Mouse (Mus musculus) spleen, adult 2 months (tissue): ENCODE results near the gene Enpp6. TPM values are rescaled to one million over a fixed set of nuclear protein-coding genes. Genes with fewer than 3 reads are reported as not detected.

Source experiments
- DNase-seq, 2 experiments: peaks; one replicate each; pipeline versions ENCODE4 v3.0.0 to v3.0.0-alpha.2; 2012 to 2021; ENCODE audit warnings: low spot score in 2 of 2, low read depth in 1 of 2
- H3K27ac ChIP-seq: fragments of 200-500 bp; 2 replicates; pipeline ENCODE4 v1.5.1; 2012; ENCODE audit warnings: low read length, inconsistent platforms; ENCODE audit not compliant: insufficient read depth
- H3K27me3 ChIP-seq: fragments of 200-500 bp; 2 replicates; pipeline ENCODE4 v1.6.1; 2012; ENCODE audit warnings: mild to moderate bottlenecking, moderate library complexity, low read length, inconsistent platforms; ENCODE audit not compliant: control insufficient read depth, insufficient read depth
- H3K36me3 ChIP-seq: fragments of 200-500 bp; 2 replicates; pipeline ENCODE4 v1.6.1; 2012; ENCODE audit warnings: mild to moderate bottlenecking, low read length, inconsistent platforms; ENCODE audit not compliant: control insufficient read depth, insufficient read depth
- H3K4me1 ChIP-seq: fragments of 200-500 bp; 2 replicates; pipeline ENCODE4 v1.6.1; 2011; ENCODE audit warnings: inconsistent platforms; ENCODE audit not compliant: control insufficient read depth, insufficient read depth, insufficient read length
- H3K4me3 ChIP-seq: fragments of 200-500 bp; 2 replicates; pipeline ENCODE4 v1.5.1; 2011; ENCODE audit warnings: mild to moderate bottlenecking, inconsistent platforms; ENCODE audit not compliant: insufficient read depth, insufficient read length; ENCODE audit errors: extremely low read depth
- CTCF ChIP-seq: fragments of 200-500 bp; IDR thresholded peaks from 2 replicates; pipeline ENCODE4 v1.5.1; 2011; ENCODE audit warnings: mild to moderate bottlenecking, inconsistent platforms; ENCODE audit not compliant: insufficient read depth, insufficient read length, insufficient replicate concordance; ENCODE audit errors: extremely low read depth
- POLR2A ChIP-seq: fragments of 200-500 bp; IDR thresholded peaks from 2 replicates; pipeline ENCODE4 v1.6.1; 2011; ENCODE audit warnings: low read depth, low read length, inconsistent platforms
- WGBS: fragments of 180-500 bp; shearing (Covaris S2); methylation state at CpG from one replicate; pipeline ENCODE4 v1.1.7; 2018; 5-methylcytosine and 5-hydroxymethylcytosine counted together
- polyA plus RNA-seq: library from polyadenylated mRNA; depleted of rRNA; stranded (reverse); fragments of >200 nt; gene quantifications from 2 replicates; pipeline ENCODE4 v1.2.3, GENCODE M21; 2012

Gene Enpp6
- polyA plus RNA-seq, 1 experiment, result 1.8 TPM

DNA sequence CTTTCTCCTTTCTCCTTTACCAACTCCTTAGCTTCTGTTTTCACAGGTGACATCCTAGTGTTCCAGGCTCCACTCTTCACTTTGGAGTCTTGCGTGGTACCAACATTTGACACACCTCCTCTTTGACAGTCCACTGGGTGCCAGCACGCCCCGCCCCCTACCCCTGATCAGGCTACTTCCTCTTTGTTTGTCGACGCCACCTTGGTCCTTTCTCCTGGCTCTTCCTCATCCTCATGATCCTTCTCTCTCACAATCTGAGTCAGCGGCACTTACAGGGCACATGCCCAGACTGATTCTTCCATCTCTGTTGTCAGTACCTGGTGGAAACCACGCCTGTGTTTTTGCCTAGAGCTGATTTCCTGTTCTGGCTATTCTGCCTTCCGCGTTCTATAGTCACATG, 5.9 kb downstream of the Enpp6 start:
- H3K36me3 ChIP-seq, result no peaks in the 10 kb centered on the region
- no peaks in the 10 kb centered on the region for H3K27me3 ChIP-seq
- WGBS, result 63% methylated on average over 9 of the region's 9 CpGs
- no peak overlapping the region for H3K27ac ChIP-seq
- peak overlapping the region; percentile 2; the same call in 1 of the 2 replicates for H3K4me3 ChIP-seq
- peak in 1 of 2 experiments; percentile 27 for DNase-seq
- TF ChIP-seq CTCF (no peak), POLR2A (no peak)
- no peaks in the 10 kb centered on the region; the same call in 1 of the 2 replicates for H3K4me1 ChIP-seq

DNA sequence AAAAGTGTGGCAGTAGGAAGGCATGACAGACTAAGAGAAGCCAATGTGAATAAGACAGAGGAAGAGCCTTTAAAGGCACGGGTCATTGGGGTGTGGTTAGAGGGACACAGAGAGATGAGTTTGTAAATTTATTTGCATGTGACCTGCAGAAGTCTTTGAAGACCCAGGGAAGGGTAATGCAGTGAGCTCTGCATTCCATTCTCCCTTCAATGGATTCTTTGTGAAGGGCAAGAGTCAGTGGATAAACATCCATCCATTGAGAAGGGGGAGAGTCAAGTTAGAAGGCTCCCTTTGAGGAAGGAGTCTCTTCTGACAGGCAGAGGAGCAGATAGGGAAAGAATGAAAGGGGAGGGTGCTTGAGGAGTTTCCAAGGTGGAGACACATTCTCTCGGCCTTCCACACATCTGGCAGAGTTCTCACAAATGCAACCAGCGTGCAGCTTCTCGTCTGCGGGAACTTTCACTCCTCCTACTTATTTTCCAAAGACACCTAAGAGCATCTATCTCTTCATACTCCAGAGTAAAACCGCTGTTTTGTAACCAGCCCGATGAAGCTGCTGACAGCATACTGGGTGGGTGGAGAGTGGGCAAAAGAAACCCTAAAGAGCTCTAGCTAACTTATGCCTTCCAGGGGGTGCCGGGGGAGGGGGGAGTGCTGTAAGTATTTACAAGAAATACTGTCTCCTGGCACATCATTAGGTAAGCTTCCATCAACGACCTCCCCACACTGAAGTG, 9.4 kb downstream of the Enpp6 start:
- 80% methylated on average over 9 of the region's 9 CpGs for WGBS
- H3K4me3 ChIP-seq, result no peak overlapping the region
- H3K36me3 ChIP-seq, result no peaks in the 10 kb centered on the region
- TF ChIP-seq POLR2A (no peak), CTCF (no peak)
- no peak overlapping the region for H3K27ac ChIP-seq
- DNase-seq, result no peak
- no peaks in the 10 kb centered on the region for H3K27me3 ChIP-seq
- H3K4me1 ChIP-seq, result no peaks in the 10 kb centered on the region; the same call in 1 of the 2 replicates

DNA sequence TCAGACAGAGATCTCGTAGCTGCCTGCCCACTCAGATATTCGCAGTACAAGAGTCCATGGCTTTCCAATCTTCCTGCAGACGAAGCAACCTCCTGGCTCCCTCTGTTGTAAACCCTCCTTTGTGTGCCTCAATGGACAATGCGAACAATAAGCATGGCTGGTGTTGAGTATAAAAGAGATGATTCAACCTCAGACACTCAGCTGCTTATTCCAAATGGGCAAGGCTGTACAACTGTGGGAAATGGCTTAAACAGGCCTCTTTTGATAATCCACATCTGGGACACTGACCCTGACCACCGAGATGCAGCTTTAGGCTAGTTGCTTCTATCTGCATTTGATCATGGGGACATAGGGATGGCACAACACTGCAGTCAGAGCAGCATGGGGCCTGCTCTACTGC, 19.0 kb downstream of the Enpp6 start:
- no peak overlapping the region for H3K4me3 ChIP-seq
- H3K4me1 ChIP-seq, result no peaks in the 10 kb centered on the region
- H3K36me3 ChIP-seq, result no peaks in the 10 kb centered on the region
- H3K27me3 ChIP-seq, result no peaks in the 10 kb centered on the region
- no peak for DNase-seq
- TF ChIP-seq POLR2A (no peak), CTCF (no peak)
- WGBS, result 82% methylated on average over 5 of the region's 5 CpGs
- H3K27ac ChIP-seq, result no peak overlapping the region

DNA sequence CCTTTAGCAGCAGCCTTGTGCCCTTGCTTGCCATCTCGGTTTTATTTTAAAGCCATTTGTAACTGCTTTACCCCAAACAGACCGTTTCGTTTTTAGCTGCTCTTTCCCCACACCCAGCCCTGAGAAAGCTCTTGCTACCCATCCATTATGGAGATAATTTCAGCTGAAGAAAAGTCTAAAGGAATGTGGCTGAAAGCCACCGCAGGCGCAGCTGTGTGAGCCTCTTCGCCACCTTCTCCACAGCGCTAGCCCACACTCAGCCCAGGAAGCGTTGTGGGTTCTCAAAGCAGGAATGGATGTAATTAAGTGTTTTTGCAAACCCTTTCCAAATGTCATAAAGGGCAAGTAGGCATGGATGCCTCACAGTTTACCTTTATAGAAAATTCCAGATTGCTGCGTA, 20.1 kb downstream of the Enpp6 start:
- no peaks in the 10 kb centered on the region for H3K4me1 ChIP-seq
- WGBS, result 56% methylated on average over 9 of the region's 9 CpGs
- no peak for TF ChIP-seq POLR2A
- no peak overlapping the region for H3K4me3 ChIP-seq
- H3K27ac ChIP-seq, result no peak overlapping the region
- no peaks in the 10 kb centered on the region for H3K27me3 ChIP-seq
- H3K36me3 ChIP-seq, result no peaks in the 10 kb centered on the region
- DNase-seq, result no peak

DNA sequence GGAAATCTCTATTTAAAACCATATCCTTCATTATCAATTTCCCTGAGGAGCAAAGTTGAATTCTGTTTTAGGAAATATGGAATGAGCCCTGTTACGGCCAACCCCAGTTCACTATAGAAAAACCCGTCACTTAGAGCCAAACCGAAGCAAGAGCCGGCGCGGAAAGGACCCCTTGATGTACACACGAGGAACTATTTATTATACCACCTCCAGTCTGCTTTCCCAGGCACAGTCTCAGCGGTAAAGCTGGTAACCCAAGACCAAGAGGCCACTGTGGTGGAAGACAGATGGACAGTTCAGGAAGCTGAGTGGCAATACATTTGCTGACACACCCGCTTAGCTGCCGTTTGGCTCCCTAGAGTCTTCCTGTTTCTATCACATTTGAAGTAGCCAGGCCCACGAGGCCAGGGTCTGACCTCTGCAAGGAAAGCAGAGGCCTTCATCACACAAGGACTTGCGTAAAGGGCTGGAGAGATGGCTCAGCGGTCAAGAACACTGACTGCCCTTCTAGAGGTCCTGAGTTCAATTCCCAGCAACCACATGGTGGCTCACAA, 21.6 kb downstream of the Enpp6 start:
- Histone ChIP-seq H3K36me3 (no peaks in the 10 kb centered on the region), H3K4me1 (no peaks in the 10 kb centered on the region), H3K27me3 (no peaks in the 10 kb centered on the region), H3K27ac (no peak overlapping the region), H3K4me3 (no peak overlapping the region)
- 63% methylated on average over 13 of the region's 13 CpGs for WGBS
- TF ChIP-seq POLR2A (no peak), CTCF (no peak)
- DNase-seq, result no peak

DNA sequence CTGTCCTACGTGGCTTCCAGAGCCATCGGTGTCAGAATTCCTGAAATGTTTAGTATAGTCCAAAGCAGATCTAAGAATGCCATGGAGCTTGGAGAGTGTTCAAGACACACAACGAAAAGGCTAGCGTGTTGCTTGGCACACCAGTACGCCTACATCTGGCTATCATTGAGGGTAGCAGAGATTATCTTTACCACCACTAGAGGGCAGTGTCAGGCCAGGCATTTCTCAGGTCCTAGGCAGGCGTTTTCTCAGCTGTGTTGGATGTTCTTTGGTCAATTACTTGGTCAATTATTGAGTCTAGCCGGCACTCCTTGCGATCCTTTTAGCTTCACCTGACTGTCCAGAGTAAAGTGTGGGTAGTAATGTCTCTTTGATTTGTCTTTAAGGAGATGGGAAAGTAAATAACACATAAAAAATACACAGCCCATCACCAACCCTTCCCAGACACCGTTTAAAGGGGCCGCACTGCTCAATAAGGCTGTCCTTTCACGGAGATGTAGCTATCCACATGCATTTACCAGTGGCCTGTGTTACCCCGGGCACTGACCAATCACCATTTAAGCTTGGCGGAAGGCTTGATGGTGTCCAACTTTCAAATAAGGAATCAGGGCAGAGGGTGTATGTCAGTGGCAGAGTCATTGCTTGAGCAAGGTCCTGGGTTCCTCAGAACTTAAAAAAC, 29.7 kb downstream of the Enpp6 start:
- no peaks in the 10 kb centered on the region for H3K36me3 ChIP-seq
- no peak overlapping the region for H3K4me3 ChIP-seq
- no peaks in the 10 kb centered on the region for H3K27me3 ChIP-seq
- WGBS, result 46% methylated on average over 13 of the region's 13 CpGs
- no peak for TF ChIP-seq POLR2A
- peak; percentile 73; the same call in 1 of the 2 replicates for TF ChIP-seq CTCF
- H3K4me1 ChIP-seq, result no peaks in the 10 kb centered on the region
- DNase-seq, result peak; percentile 35 to 58
- H3K27ac ChIP-seq, result no peak overlapping the region
